Mouse (Mus musculus): ENCODE results near the gene Gm20219.

- no peak for TF ChIP-seq POLR2AphosphoS5 (IDR thresholded peaks at IDR 0.05; ENCODE audit: borderline replicate concordance, low read depth, low read length)
- TF ChIP-seq TBP (IDR thresholded peaks at IDR 0.05; ENCODE audit: low read depth, low read length) = no peak
- TF ChIP-seq GATA1 (IDR thresholded peaks at IDR 0.05; ENCODE audit: low read depth, low read length) = no peak
Observed at GRCm38 (mm10) chr17:56560131-56560530, 5.9 kb upstream of the Gm20219 start.

Data from MEL (cell line).